Mouse (Mus musculus): ENCODE data around the gene Pax8.

DNA sequence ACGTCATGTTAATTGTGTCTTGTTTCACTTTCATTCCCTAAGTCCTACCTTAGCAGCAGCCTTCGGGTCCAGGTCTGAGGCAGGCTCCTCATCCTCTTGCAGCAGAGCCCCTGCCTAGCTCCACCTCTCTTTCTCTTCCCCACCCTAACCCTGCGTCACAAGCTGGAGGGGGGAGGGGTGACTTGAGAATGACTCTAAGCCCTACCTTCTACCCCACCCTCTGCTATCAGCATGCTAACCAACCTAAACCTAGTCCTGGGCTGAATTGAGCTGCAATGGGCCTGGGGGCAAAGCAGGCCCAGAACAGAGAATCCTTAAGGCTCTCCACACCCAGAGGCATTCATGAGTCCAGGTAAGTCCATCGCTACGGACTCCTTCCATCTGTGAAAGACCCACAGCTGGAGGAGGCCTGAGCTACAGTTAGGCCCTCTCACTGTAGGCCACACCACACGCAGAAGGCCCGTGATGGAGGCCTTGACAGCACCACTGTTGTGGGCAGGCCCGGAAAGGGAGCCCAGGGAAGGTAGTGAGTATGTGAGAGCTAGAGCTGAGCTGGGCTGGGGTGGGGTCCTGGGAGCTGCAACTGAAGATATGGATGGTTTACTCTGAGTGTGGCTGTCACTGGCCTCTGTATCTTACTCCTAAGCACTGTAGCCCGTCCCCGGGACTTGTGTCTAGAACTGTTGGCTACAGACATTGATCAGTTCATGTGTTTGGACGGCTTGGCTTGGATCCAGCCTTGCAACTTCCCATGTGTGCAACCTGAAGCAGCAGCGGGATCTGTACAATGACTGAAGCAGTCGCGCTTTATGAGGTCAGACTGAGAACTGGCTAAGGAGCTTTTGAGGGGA lies 90.1 kb downstream of the Pax8 start:
- TF ChIP-seq CTCF (IDR thresholded peaks at IDR 0.05; ENCODE audit: low read depth, low read length) (no peak), TAL1 (conservative IDR thresholded peaks at IDR 0.05; ENCODE audit: low read depth, low read length) (no peak), GATA1 (IDR thresholded peaks at IDR 0.05; ENCODE audit: borderline replicate concordance, low read length) (no peak), POLR2AphosphoS5 (IDR thresholded peaks at IDR 0.05; ENCODE audit: insufficient replicate concordance, low read depth, low read length) (no peak)

All from G1E (cell line).